Mouse (Mus musculus) layer of hippocampus, postnatal 36 days (tissue): ENCODE measurements around the gene Nes. TPM values are rescaled to one million over a fixed set of nuclear protein-coding genes. Genes with fewer than 3 reads are reported as not detected.

ENCODE experiments used
- DNase-seq, 2 experiments: peaks; one replicate each; pipeline ENCODE4 v3.0.0; 2022
- total RNA-seq, 2 experiments: library from RNA; stranded (reverse); gene quantifications; 2 replicates each; pipeline ENCODE4 v1.2.3; 2021

Nes gene
- total RNA-seq, 2 experiments from 2014 or later = 4.0 to 5.4 TPM

DNA sequence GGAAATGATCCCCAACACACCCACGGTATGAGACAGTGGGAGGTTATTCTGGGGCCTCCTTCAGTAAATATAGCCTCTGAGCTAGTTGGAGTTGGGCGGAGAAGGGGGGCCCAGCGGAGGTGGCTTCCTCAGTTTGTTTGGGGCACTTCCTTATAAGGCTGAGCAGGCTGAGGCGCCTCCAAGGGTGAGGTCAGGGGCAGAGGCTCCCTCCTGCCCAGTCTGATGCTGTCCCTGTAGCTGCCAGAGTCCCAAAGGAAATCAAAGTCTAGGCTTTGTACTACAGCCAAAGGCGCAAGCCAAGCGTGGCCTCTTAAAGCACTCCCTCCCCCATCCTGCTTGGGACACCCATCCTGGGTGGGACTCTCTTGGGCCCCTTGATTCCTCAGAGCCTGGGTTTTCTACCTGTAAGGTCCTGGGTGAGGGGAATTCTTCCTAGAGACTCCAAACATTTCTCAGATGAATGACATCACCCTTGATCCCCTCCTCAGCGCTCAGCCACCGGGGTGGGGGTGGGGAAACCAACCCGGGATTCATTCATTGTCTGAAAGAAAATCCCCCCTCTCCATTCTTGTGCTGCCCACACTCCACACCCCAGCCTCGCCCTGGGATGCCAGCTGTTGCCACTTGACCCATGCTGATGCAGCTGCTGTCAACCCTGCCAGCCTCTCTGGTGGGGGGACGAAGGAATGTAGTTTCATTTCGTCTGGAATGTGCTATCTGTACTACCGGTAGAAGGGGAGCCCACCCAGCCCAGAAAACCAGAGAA, 12.1 kb downstream of the Nes start:
- no peak for DNase-seq

DNA sequence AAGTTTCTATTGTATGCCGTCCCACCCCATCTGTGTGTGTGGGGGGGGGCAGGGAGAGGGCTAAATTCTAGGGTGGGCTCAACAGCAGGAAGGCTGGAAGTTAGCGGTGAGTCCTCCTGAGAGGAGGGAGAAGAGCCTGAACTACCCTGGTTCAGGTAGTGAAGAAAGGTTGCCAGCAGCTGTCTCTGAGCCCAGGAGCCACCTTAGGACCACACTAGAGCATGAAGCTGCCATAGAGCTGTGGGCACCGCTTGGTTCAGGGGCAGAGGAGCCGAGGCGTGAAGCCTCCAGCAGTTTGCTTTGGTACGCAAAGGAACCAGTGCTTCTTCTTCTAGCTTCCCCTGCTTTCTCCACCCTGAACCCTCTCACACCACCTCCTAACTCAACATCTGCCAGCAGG, 12.7 kb downstream of the Nes start:
- no peak for DNase-seq

DNA sequence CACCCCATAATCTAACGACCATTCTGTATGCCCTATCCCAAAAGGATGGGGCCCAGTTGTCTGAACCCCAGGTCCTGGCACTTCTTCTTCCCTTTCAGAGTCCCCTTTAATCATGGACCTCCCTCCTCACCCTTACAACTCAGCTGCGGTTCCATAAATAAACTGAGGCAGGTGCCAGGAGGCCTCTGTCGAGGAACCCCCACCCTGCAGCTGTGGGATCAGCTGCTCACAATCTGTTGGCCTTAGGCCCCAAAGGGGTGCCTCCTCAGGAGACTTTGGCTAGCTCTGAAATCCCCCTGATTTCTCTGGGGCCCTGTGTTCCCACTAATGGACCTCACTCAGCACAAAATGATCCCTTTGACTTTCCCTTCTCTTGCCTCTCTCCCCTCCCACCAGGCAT, 13.2 kb downstream of the Nes start:
- DNase-seq = no peak

DNA sequence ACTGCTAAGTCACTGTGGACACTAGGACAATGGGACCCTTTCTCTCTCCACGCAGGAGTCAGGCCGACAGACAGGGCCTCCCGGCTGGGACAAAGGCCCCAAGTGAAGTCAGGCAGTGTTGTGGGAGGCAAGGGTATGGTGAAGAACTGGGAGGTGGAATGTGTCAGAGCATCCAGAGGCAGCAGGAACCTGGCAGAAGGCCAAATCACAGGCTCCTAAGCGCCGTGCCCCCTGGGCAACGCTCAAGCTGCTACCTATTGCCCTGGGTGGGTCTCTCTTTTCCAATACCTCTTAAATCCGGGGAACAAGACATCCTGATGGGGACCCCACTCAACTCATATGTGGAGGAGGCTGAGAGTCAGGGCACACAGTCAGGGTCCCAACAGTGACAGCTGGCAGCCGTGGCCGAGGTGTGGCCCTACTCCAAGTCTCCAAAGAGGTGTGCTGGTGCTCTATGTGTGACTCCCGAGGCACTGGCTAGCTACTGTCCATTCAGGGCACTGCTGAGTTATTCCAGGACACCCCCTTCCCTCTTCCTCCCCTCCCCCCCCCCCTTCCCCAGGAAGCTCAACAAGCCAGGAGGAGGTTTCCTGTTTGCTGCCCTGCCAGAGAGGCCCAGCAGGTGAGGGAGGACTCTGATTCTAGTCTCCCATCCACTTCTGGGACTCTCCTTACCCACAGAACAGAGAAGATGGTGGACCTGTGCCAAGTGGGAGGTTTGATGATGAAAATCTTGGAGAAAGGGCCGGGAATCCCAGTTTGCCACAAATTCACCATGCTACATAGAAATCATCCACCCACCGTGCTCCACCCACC, 14.8 kb downstream of the Nes start:
- DNase-seq = no peak

DNA sequence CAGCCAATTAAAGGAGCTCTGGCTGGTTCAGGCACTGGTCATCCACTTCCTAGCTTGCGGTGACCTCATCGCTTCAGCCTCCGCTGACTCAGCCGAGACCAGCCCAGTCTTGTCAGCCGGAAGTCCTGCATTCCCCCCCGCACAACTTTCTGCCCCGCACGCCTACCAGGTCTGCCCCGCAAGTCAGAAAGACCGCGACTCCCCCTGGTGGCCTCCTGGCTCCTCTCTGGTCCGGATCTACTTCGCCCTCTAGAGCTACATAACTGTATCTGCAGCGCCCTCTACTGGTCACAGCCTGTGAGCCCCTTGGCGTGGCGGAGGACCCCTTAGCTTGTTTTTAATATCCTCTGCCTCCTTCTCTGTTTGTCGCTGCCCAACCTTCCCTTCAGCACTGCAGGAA, 16.0 kb downstream of the Nes start:
- peak; percentile 86 to 89 for DNase-seq

DNA sequence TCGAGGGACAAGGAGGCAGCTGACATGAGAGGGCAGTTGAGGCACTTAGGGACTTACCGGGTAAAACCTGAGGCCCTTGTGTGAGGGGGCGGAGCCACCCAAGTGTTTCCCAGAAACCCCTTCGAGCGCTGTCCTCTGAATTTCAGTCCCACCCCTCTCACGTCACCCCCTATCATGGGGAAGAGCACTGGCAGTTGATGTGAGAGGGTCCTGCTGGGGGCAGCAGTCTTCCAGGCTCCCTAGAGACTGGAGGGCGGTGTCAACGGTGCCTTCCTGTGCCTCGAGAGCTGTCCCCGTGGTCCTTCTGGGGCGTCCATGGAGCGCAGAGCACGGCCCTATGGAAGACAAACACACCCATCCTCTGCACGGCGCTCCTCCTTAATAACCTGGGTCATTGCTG, 16.8 kb downstream of the Nes start:
- DNase-seq = no peak

DNA sequence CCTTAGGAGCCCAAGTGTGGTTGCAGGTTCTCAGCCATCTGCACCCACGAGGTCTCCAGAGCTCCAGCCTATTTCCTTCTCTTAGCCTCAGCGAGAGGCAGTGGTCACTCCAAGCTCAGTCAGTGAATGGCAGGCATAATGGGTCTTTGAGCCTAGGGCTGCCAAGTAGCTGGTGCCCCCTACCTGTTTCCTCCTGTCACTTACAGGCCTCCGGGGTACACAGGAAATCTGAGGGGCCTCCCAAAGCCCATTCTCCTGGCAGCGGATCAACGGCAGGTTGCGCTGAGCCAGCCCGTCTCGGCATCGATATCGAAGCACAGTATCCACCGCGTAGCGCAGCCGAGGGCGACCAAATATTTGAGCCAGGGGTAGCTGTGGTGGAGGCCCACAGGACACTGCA, 17.2 kb downstream of the Nes start:
- DNase-seq = no peak

DNA sequence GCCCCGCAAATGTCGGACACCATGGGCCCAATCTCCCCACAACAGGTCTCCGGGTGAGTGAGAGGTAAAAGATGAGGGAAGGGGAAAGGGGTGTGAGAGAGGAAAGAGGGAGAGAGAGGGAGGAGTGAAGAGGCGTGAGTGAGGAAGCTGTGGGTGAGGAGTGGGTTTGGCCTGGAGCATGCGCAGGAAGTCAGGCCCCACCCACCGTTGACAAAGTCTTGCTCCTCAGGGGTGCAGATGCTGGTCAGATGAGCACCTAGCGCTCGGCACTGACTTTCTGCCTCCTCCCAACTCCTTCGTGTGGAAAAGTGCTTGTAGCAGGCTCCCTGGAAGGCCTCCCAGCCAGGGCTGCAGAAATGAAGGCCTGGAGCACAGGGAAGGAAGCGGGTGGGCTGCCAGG, 19.1 kb downstream of the Nes start:
- no peak for DNase-seq

DNA sequence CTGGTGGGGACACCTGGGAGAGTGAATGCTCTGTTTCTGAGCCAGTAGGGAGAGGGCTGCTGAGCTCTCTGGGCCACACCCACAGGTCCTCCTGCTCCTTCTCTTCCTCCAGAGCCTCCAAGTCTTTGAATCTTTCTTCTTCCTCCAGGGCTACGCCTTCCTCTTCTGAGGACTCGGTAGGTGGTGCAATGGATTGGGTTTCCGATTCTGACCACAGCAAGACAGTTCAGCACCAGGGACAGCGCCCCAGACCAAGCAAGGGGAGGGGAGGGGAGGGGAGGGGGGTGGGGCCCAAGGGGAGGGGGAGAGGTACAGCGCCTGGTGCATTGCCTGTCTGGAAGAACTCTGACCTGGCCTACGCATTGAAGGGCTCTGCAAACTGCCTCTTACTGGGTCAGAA, 22.6 kb downstream of the Nes start:
- no peak for DNase-seq

DNA sequence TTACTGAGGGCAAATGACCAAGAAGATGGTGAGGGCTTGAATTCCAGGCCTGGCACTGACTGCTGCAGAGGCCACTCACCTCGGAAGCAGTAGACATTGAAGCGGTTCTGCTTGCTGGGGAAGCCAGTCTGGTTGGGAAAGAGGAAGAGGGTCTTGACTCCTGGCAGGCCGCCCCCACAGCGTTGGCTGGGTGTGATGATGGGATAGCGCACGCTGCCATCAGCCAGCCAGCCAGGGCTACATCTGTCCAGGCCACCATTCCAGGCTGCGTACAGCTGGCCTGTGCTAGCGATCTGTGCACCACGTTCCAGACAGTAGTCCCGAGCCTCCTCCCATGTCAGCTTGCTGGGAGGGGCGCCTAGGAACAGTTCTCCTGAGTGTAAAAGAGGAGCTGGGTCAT, 24.5 kb downstream of the Nes start:
- DNase-seq = no peak

DNA sequence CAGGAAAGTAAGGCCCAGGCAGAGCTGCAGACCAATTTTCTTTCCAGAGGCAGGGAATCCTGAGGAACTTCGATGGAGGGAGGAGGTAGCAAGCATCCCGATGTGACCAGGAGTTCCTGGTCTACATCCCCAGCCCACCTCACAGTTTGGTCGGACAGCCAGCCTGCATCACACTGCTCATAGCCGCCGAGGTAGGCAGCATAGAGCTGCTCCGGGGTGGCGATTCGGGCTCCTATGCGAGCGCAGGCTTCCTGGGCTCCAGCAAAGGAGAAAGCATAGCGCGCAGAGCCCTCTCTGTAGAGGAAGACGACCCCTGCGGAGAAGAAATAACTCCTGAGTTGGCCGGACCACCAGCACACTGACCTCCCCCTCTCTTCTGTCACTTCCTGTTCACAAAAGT, 25.5 kb downstream of the Nes start:
- no peak for DNase-seq

DNA sequence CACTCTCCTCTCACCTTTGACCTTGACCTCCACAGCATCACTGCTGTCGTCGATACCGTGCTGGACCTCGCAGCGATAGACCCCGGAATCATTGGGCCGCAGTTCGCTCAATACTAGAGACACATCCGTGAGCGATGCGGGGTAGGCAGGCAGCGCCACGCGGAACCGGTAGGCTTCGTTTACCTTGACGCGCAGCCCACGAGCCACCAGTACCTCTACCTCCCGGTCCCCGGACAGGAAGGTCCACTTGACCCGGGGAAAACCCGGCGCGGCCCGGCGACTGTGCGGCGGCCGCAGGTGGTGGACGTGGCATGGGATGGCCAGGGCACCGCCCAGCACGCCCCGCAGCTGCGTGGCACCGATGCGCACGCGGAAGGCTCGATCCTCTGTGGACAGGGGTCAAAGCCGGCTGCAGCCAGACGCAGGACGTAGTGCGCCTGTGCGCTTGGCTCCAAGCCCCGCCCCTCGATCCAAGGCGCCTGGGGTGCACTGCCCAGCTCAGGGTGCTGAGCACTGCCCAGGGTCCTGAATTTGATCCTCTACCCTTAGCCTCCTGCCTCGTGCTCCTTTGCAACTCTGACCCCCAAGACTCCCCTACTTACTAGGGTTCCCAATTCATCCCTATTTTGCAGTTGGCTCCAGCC, 26.2 kb downstream of the Nes start:
- no peak for DNase-seq

DNA sequence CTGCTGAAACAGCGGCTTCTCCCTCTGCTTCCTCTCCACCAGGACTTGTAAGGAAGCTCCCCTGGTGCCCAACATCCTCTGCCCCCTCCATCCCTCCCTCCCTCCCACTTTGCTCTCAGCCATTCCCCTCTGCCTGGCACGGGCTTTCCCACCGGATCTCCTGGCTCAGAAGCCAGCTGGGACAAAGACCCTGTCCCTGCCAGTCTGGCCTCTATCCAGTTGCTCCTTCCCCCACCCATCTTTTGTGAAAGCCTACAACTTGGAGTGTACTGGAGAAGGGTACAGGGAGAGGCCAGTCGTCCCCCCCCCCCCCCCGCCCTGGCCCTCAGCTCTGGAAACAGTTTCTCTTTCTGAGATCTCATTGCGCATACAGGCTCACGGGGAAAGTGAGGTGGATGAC, 27.9 kb downstream of the Nes start:
- DNase-seq = peak; percentile 67 to 74

DNA sequence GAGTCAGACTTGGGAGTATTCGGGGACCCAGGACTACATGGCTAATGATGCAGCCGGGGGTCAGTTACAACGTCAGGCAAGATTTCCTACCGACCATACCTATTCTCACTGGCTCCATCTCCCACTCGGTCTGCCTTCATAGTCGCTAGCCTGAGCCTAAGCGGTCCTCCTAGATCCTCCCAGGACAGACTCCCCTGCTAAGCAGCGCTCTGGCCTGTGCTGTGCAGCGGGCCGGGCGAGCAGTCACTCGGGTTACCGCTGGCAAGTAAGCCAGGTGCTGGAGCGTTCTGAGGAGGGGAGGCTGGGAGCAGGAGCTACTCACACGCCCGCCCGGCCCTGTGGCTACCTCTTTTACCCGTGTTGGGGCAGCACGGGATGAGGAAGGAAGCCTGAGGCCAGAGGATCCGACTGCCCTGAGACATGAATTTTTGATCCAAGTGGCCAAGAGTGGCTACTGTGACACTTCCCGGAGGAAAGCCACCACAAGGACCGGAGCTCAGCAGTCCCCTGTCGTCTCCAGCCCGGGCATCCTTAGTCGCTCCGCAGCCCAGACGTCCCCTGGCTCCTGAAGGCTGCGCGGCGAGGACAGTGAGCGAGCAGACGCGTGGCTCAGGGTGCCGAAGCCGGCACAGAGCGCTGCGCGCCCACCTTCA, 28.5 kb downstream of the Nes start:
- no peak for DNase-seq

DNA sequence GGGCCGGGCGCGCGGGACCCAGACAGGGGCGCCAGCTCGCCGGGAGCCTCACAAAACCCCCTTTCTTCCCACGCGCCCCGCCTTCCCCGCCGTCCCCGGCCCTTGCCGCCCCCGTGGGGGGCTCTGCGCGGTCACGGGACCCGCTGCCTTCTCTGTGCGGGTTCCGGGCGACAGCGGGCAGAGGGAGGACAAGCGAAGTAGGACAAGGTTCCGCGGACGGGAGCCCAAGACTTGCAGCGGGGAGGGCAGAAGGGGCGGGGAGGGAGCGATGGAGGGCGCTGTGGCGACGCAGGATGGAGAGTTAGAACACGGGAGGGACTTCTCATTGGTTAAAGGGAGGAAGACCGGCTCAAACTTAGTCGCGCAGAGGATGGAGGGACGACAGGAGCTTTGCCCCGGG, 29.3 kb downstream of the Nes start, which contains the start of gene Bcan:
Bcan (minus strand) TSS at position 50 of the 400 bp plus-strand sequence.
- DNase-seq = peak; percentile 70

DNA sequence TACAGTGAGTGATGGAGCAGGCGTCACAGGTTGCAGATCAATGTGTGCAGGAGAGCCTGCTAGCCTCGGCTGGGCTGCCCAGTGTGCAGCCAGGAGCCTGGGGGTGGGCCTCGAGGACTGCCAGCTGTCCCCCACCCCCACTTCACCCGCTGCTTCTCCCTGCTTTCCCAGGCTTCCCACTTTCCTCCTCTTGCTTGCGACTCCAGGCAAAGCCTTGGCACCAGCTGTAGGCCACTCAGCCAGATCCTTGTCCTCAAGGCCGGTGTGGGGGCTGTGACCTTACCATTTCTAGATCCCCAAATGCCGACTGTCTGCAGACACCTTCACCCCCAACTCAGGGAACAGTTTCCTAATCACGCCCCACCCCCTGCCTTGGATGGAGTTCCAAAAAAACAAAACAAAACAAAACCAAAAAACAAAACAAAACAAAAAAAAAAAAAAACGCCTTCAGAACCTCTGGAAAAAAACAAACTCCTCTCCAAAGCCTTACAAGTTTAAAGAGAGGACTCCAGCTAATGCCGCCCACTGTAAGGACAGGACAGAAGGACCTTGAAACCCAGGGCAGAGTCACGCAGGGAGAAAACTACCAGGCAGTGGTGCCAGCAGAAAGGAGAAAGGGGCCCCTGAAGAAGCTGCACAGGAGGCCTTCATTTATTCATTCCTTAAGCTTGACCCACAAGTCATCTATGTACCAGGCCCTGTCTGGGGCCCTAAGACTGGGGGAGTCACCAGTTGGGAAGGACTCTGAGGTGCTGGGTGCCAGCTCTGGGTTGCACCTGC, 30.1 kb downstream of the Nes start:
- DNase-seq = peak in 1 of 2 experiments; percentile 61

DNA sequence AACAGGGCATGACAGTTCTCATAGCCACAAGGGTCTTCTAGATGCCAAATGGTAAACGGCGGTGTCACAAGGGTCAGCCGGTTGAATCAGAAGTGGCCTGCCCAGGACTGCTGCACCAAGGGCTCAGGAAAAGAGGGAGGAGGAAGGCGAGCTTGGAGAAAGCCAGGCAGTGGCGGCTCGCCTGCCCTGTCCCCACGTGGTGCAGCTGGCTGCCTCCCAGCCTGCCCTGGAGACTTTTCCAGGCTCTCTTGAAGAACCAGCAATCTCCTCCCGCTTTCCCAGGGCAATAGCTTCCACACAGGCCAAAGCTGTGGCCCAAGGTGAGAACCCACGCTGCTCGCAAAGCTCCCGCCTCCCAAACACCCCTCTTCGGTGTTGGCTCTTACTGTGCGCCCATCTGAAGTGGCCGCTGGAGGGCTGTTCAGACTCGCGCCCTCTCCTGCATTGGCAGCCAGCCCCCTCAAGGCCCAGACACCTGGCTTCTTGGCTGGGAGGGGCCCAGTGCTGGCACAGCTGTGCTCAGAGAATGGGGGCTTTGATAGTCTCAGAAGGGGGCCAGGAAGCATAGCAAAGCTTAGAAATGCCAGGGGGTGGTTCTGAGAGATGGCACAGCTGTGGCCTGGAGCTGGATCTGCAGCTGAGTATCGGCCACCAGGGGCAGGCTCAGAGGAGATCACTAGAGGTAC, 31.6 kb downstream of the Nes start:
- DNase-seq = peak in 1 of 2 experiments; percentile 63

DNA sequence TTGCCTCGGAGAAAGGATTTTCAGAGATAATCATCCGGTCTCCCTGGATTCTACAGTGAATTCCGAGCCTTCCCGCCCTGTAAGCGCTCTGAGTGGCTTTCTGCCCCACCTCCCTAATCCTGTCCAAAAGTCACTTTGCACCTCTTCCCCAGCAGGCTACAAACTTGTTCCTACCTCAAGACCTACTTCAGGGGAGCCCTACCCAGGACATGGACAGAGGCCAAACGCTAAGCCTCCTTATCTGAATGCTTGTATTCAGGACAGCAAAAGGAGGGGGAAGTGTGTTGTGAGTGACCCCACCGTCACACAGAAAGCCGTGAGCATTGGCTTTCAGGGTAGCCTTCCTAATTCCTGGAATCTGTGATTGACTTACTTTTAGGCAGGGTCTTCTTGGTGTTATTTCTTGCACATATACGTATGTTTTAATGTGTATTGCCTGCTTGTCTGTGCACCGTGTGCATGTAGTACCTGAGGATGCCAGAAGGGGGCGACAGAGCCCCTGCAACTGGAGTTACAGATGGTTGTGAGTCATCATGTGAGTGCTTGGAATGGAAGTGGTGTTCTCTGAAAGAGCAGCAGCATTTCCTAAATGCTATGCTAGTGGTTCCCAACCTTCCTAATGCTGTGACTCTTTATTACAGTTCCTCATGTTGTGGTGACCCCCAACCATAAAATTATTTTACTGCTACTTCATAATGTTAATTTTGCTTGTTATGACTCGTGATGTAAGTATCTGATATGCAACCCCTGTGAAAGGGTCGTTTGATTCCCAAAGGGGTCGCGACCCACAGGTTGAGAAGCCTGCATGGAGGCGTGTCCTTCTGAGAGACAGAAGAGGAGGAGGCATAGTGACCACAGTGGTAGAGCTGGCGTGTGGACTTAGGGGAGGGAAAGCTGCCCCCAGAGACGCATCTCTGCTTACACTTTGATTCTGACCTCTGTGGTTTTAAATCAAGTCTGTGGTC, 35.2 kb downstream of the Nes start:
- no peak for DNase-seq

DNA sequence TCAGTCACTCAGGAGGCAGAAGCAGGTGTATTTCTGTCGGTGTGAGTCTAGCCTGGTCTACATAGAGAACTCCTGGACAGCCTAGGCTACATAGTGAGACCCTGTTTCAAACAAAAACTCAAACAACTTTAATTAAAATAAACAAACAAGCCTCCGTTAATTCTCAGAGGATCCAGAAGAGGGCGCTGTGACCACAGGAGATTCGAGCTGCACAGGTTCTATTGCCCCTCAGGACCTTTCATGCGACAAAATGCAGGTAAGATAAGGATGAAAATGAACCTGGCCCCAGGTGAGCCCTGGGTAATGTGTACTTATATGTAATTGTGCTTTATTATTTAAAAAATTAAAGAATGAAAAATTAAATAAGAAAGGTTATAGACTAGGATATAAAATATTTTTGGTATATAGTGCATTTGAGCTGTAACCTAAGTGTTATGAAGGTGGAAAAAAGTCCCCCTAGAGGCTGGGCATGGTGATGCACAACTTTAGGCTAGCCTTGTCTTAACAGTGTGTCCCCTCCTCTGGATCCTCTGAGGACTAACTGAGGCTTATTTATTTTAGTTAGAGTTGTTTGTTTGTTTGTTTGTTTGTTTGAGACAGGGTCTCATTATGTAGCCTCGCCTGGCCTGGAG, 39.9 kb downstream of the Nes start:
- DNase-seq = no peak
